Mouse (Mus musculus): ENCODE data around the gene Bmi1. TPM values are rescaled to one million over a fixed set of nuclear protein-coding genes. Genes with fewer than 3 reads are reported as not detected.

The Bmi1 gene
- polyA plus RNA-seq, 1 experiment, result 9.0 TPM

DNA sequence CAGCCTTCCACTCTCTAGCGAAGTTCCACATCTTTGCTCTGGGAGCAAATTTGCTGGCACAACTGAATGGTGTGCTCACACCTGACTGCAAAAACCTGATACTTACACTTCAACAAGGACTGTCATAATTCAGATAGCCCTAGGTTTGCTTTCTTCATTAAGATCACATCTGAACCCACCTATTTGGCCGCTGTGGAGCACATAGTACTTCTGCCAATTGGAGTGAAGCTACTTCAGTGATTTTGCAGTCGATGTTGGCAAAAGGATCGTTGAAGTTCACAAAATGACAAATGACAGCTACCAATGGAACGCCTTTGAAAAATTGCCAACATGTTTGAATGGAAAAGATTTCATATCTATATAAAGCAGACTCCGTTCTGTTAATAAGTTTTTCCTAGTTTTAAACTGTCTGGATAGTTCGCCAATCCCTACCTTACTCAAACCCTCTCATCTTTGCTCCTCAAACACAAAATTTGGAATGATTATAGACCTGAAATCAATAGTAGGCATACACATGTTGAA is 18.9 kb downstream of the Bmi1 start:
- Histone ChIP-seq H3K27me3 (ENCODE audit: control insufficient read depth, insufficient read depth, low read length) (peaks cover 31% of the 10 kb centered on the region), H3K27ac (ENCODE audit: insufficient read depth, low read length) (no peak overlapping the region), H3K4me1 (ENCODE audit: control insufficient read depth, insufficient read depth, insufficient read length) (peaks cover 6% of the 10 kb centered on the region; the same call in 1 of the 2 replicates), H3K4me3 (ENCODE audit: extremely low read depth, insufficient read depth, insufficient read length) (no peak overlapping the region), H3K36me3 (ENCODE audit: control insufficient read depth, insufficient read depth, low read length) (no peaks in the 10 kb centered on the region)
- TF ChIP-seq POLR2A (IDR thresholded peaks at IDR 0.05; ENCODE audit: low read depth, low read length) (no peak), CTCF (IDR thresholded peaks at IDR 0.05; ENCODE audit: extremely low read depth, insufficient read depth, insufficient read length, insufficient replicate concordance) (no peak)
- 17% methylated on average over 7 of the region's 7 CpGs for WGBS
- DNase-seq (ENCODE audit: low read depth in 1 of 2, low spot score in 2 of 2), result no peak

DNA sequence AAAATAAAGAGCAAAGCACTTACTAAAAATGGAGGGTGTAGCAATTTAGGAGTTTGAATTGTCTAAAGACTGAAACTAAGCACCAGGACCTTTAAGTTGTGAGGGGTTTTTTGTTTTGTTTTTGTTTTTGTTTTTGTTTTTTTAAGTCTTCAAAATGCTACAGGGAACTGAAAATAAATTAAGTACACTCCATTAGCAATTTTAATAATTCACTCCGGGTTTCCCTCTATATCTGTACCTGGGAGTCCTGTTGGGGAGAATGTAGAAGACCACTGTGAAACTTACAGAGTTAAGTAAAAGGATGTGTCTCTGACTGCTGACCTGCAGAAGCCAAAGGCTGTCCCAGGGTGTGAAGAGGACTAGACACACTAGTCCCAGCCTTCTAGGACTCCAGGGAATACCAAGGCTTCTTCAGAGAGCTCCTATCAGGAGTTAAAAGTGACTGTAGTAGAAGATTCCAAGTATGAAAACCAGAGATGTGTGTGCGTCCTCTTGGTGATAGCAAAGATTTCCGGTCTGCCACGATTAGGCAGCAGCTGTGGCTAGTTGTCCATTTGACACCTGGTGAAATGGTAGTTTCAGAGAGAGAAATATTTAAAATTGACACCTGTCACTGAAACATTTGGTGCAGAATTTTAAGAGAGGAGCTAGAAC is 20.9 kb downstream of the Bmi1 start:
- no peak for DNase-seq (ENCODE audit: low read depth in 1 of 2, low spot score in 2 of 2)
- Histone ChIP-seq H3K27ac (ENCODE audit: insufficient read depth, low read length) (no peak overlapping the region), H3K27me3 (ENCODE audit: control insufficient read depth, insufficient read depth, low read length) (peaks cover 26% of the 10 kb centered on the region), H3K4me1 (ENCODE audit: control insufficient read depth, insufficient read depth, insufficient read length) (peaks cover 6% of the 10 kb centered on the region; the same call in 1 of the 2 replicates), H3K4me3 (ENCODE audit: extremely low read depth, insufficient read depth, insufficient read length) (no peak overlapping the region), H3K36me3 (ENCODE audit: control insufficient read depth, insufficient read depth, low read length) (no peaks in the 10 kb centered on the region)
- TF ChIP-seq POLR2A (IDR thresholded peaks at IDR 0.05; ENCODE audit: low read depth, low read length), result no peak
- no peak for TF ChIP-seq CTCF (IDR thresholded peaks at IDR 0.05; ENCODE audit: extremely low read depth, insufficient read depth, insufficient read length, insufficient replicate concordance)
- 12% methylated on average over 4 of the region's 4 CpGs for WGBS

DNA sequence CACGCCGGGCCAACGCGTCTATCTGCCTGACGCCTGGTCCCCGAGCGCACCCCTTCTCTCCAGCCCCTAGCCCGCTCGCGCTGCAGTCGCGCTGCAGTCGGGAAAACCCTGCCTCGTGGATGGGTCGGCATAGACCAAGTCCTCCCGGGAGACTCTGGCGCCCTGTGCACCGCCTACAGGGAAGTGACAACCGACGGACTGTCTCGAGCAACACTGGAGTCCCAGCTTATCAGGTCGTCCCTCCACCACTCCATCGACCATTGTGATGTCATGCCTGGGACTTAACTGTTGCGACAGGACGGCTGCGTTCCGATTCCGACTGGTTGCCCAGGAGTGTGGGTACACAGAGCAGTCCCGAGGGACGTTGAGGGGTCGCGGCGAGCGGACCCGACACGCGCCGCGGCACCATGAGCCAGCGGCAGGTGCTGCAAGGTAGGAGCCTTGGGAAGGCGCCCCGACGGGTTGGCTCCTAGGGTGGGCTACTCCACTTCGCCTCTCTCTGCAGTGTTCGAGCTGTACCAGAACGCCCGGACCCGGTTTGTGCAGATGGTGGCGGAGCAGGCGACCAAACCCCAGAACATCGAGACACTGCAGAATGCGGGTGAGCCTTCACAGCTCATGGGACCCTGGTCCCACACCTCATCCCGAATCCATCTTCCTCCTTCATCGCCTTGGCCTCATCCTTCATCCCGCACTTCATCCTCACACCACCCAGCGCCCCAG is 22.0 kb downstream of the Bmi1 start:
- 3% methylated on average over 56 of the region's 56 CpGs for WGBS
- Histone ChIP-seq H3K4me1 (ENCODE audit: control insufficient read depth, insufficient read depth, insufficient read length) (peaks cover 6% of the 10 kb centered on the region; the same call in 1 of the 2 replicates), H3K27ac (ENCODE audit: insufficient read depth, low read length) (no peak overlapping the region), H3K27me3 (ENCODE audit: control insufficient read depth, insufficient read depth, low read length) (peaks cover 26% of the 10 kb centered on the region), H3K36me3 (ENCODE audit: control insufficient read depth, insufficient read depth, low read length) (no peaks in the 10 kb centered on the region), H3K4me3 (ENCODE audit: extremely low read depth, insufficient read depth, insufficient read length) (peak overlapping the region; percentile 0; the same call in 1 of the 2 replicates)
- no peak for TF ChIP-seq CTCF (IDR thresholded peaks at IDR 0.05; ENCODE audit: extremely low read depth, insufficient read depth, insufficient read length, insufficient replicate concordance)
- TF ChIP-seq POLR2A (IDR thresholded peaks at IDR 0.05; ENCODE audit: low read depth, low read length), result no peak
- DNase-seq (ENCODE audit: low read depth in 1 of 2, low spot score in 2 of 2), result no peak

DNA sequence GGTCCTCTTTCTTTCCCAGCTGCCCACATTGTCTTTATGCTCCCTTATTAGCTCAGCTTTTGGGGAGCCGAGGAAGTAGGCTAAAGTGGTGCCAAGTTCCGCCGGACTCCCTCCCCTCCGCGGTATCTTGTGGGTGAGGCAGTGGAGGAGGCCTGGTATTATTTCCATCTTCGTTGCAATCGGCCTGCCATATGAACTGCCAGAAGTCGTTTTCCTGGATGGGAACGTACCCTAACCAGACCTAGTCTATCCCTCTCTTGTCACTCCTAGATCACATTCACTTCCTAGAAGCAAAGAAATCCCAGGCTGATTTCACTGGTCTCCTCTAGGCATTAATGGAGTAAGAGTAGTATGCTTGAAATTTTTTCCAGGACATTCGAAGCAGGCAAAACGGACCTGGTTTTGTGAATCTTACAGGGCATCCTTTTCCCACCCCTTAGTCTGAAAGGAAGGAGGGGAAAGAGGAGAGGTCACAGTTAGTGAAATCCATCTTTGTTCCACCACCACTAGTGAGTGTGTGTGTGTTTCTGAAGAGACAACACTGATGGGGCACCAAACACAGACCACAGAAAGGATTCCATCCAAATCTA is 22.7 kb downstream of the Bmi1 start:
- H3K4me1 ChIP-seq (ENCODE audit: control insufficient read depth, insufficient read depth, insufficient read length), result peaks cover 6% of the 10 kb centered on the region; the same call in 1 of the 2 replicates
- 9% methylated on average over 11 of the region's 11 CpGs for WGBS
- peaks cover 25% of the 10 kb centered on the region for H3K27me3 ChIP-seq (ENCODE audit: control insufficient read depth, insufficient read depth, low read length)
- H3K27ac ChIP-seq (ENCODE audit: insufficient read depth, low read length), result no peak overlapping the region
- H3K36me3 ChIP-seq (ENCODE audit: control insufficient read depth, insufficient read depth, low read length), result no peaks in the 10 kb centered on the region
- no peak overlapping the region for H3K4me3 ChIP-seq (ENCODE audit: extremely low read depth, insufficient read depth, insufficient read length)
- DNase-seq (ENCODE audit: low read depth in 1 of 2, low spot score in 2 of 2), result no peak
- no peak for TF ChIP-seq CTCF (IDR thresholded peaks at IDR 0.05; ENCODE audit: extremely low read depth, insufficient read depth, insufficient read length, insufficient replicate concordance)
- no peak for TF ChIP-seq POLR2A (IDR thresholded peaks at IDR 0.05; ENCODE audit: low read depth, low read length)

DNA sequence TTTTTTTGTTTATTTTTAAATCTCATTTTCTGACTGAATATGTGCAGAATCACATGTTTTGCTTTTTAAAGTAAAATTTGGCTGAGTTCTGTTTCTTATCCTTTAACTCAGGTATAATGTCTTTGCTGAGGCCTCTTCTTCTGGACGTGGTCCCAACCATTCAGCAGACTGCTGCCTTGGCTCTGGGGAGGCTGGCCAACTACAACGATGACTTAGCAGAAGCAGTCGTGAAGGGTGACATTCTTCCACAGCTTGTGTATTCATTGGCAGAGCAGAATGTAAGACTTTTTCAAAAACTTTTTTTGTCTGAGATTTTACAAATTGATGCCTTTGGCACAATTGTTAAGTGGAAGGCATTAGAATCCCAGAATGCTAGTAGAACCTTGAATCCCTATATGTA is 33.5 kb downstream of the Bmi1 start:
- 42% methylated on average over 3 of the region's 3 CpGs for WGBS
- H3K36me3 ChIP-seq (ENCODE audit: control insufficient read depth, insufficient read depth, low read length), result no peaks in the 10 kb centered on the region
- H3K27ac ChIP-seq (ENCODE audit: insufficient read depth, low read length), result no peak overlapping the region
- TF ChIP-seq POLR2A (IDR thresholded peaks at IDR 0.05; ENCODE audit: low read depth, low read length), result no peak
- TF ChIP-seq CTCF (IDR thresholded peaks at IDR 0.05; ENCODE audit: extremely low read depth, insufficient read depth, insufficient read length, insufficient replicate concordance), result no peak
- no peak overlapping the region for H3K4me3 ChIP-seq (ENCODE audit: extremely low read depth, insufficient read depth, insufficient read length)
- no peak for DNase-seq (ENCODE audit: low read depth in 1 of 2, low spot score in 2 of 2)
- no peaks in the 10 kb centered on the region for H3K27me3 ChIP-seq (ENCODE audit: control insufficient read depth, insufficient read depth, low read length)
- H3K4me1 ChIP-seq (ENCODE audit: control insufficient read depth, insufficient read depth, insufficient read length), result no peaks in the 10 kb centered on the region

DNA sequence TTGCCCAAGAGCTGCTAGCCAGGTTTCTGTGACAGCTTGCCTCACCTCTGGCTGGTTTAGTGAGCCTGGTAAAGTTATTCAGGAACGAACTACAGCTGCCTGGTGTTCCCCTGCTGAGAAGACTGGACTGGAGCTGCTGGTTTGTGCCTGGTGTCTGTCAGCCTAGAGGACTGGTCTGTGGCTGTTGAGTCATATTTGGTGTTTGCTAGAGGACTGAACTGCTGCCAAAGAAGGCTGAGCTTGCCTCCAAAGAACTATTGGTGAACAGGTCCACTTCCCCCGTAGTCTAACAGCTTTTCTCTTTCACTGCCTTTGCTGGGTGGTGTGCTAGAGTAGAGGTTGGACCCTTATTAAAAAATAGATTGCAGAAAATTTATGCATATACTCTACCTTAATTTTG is 36.3 kb downstream of the Bmi1 start:
- WGBS, result 90% methylated on average over 2 of the region's 2 CpGs
- no peaks in the 10 kb centered on the region for H3K36me3 ChIP-seq (ENCODE audit: control insufficient read depth, insufficient read depth, low read length)

More for the DNA sequence above, 36.3 kb downstream of the Bmi1 start:
- Histone ChIP-seq H3K4me3 (ENCODE audit: extremely low read depth, insufficient read depth, insufficient read length) (no peak overlapping the region), H3K4me1 (ENCODE audit: control insufficient read depth, insufficient read depth, insufficient read length) (no peaks in the 10 kb centered on the region), H3K27me3 (ENCODE audit: control insufficient read depth, insufficient read depth, low read length) (no peaks in the 10 kb centered on the region), H3K27ac (ENCODE audit: insufficient read depth, low read length) (no peak overlapping the region)
- no peak for DNase-seq (ENCODE audit: low read depth in 1 of 2, low spot score in 2 of 2)
- TF ChIP-seq CTCF (IDR thresholded peaks at IDR 0.05; ENCODE audit: extremely low read depth, insufficient read depth, insufficient read length, insufficient replicate concordance) (no peak), POLR2A (IDR thresholded peaks at IDR 0.05; ENCODE audit: low read depth, low read length) (no peak)

Data from spleen, adult 2 months (tissue).